Mouse (Mus musculus) lung, embryonic 16.5 days (tissue): ENCODE measurements around the gene Tmem40. TPM values are rescaled to one million over a fixed set of nuclear protein-coding genes. Genes with fewer than 3 reads are reported as not detected.

Experiments
- ATAC-seq: fragments of 200-750 bp; cut with Nextera tagmentation; 2 replicates; pipeline ENCODE4 v1.8.0; 2017; ENCODE audit warnings: low read depth, mild to moderate bottlenecking, moderate library complexity
- H3K27ac ChIP-seq: fragments of 300-500 bp; sonication (generic); 2 replicates; pipeline ENCODE4 v1.5.1; 2014; ENCODE audit warnings: mild to moderate bottlenecking, control low read depth, low read length
- H3K27me3 ChIP-seq: fragments of 300-500 bp; sonication (generic); 2 replicates; pipeline ENCODE4 v1.6.1; 2014; ENCODE audit warnings: low read depth, low read length, mixed read lengths; ENCODE audit not compliant: control insufficient read depth, insufficient read depth
- H3K36me3 ChIP-seq: fragments of 300-500 bp; sonication (generic); 2 replicates; pipeline ENCODE4 v1.6.1; 2014; ENCODE audit warnings: low read length; ENCODE audit not compliant: control insufficient read depth, insufficient read depth
- H3K4me1 ChIP-seq: fragments of 300-500 bp; sonication (generic); replicated peaks from 2 replicates; pipeline ENCODE4 v1.6.1; 2014; ENCODE audit warnings: low read length, mixed read lengths; ENCODE audit not compliant: control insufficient read depth, insufficient read depth
- H3K4me2 ChIP-seq: fragments of 300-500 bp; sonication (generic); 2 replicates; pipeline ENCODE4 v1.6.1; 2014; ENCODE audit warnings: low read depth, low read length, control low read depth
- H3K4me3 ChIP-seq: fragments of 300-500 bp; sonication (generic); 2 replicates; pipeline ENCODE4 v1.5.1; 2014; ENCODE audit warnings: mild to moderate bottlenecking, low read length, control low read depth
- H3K9ac ChIP-seq: fragments of 300-500 bp; sonication (generic); 2 replicates; pipeline ENCODE4 v1.6.1; 2014; ENCODE audit warnings: low read length, control low read depth
- H3K9me3 ChIP-seq: fragments of 300-500 bp; sonication (generic); 2 replicates; pipeline ENCODE4 v1.6.1; 2016; ENCODE audit warnings: low read length; ENCODE audit not compliant: control insufficient read depth
- WGBS: fragments of 180-500 bp; shearing (Covaris S2); extraction: QIAGEN DNeasy Blood & Tissue Kit; methylation state at CpG from one replicate; pipeline ENCODE4 v1.1.7; 2014; 5-methylcytosine and 5-hydroxymethylcytosine counted together
- polyA plus RNA-seq: library from polyadenylated mRNA; unstranded; fragments of >200 nt; fragmentation: Nextera tagmentation; extraction: Ambion mirVana; gene quantifications from 2 replicates; pipeline ENCODE4 v1.2.1, GENCODE M21; 2015

Tmem40 gene
- polyA plus RNA-seq, 1 experiment from 2014 or later = 2.3 TPM

GRCm38 (mm10) chr6:115772201-115772600 is 10.0 kb upstream of the Tmem40 start:
- 77% methylated on average over 6 of the region's 6 CpGs for WGBS
- Histone ChIP-seq H3K27me3 (no peaks in the 10 kb centered on the region), H3K4me3 (no peak overlapping the region), H3K27ac (no peak overlapping the region), H3K4me1 (peaks cover 24% of the 10 kb centered on the region), H3K36me3 (no peaks in the 10 kb centered on the region), H3K4me2 (no peak overlapping the region), H3K9ac (no peak overlapping the region), H3K9me3 (no peaks in the 10 kb centered on the region)
- no peak for ATAC-seq

GRCm38 (mm10) chr6:115770852-115771251 is 8.6 kb upstream of the Tmem40 start:
- Histone ChIP-seq H3K27ac (no peak overlapping the region), H3K4me1 (peaks cover 11% of the 10 kb centered on the region), H3K9ac (no peak overlapping the region), H3K9me3 (no peaks in the 10 kb centered on the region), H3K27me3 (no peaks in the 10 kb centered on the region), H3K4me3 (no peak overlapping the region), H3K36me3 (no peaks in the 10 kb centered on the region), H3K4me2 (no peak overlapping the region)
- 65% methylated on average over 4 of the region's 4 CpGs for WGBS
- no peak for ATAC-seq

GRCm38 (mm10) chr6:115770059-115770670 is 8.0 kb upstream of the Tmem40 start:
- Histone ChIP-seq H3K27ac (no peak overlapping the region), H3K4me1 (peaks cover 4% of the 10 kb centered on the region; the same call in 1 of the 2 replicates), H3K36me3 (no peaks in the 10 kb centered on the region), H3K27me3 (no peaks in the 10 kb centered on the region), H3K9me3 (no peaks in the 10 kb centered on the region), H3K4me2 (no peak overlapping the region), H3K4me3 (no peak overlapping the region), H3K9ac (no peak overlapping the region)
- no peak for ATAC-seq
- WGBS = 82% methylated on average over 20 of the region's 20 CpGs

- ATAC-seq = 0 out of 2 replicates have a peak, but pooled peaks have one; percentile 18
- no peaks in the 10 kb centered on the region for H3K36me3 ChIP-seq
- H3K4me1 ChIP-seq = peaks cover 8% of the 10 kb centered on the region
- H3K9ac ChIP-seq = no peak overlapping the region
- 60% methylated on average over 4 of the region's 4 CpGs for WGBS
- peak overlapping the region; percentile 60 for H3K27ac ChIP-seq
- H3K27me3 ChIP-seq = no peaks in the 10 kb centered on the region
- no peak overlapping the region for H3K4me2 ChIP-seq
- H3K9me3 ChIP-seq = no peaks in the 10 kb centered on the region
- no peak overlapping the region for H3K4me3 ChIP-seq
Observed at GRCm38 (mm10) chr6:115768207-115768606, 6.0 kb upstream of the Tmem40 start.

- Histone ChIP-seq H3K27ac (peak overlapping the region; percentile 60), H3K27me3 (no peaks in the 10 kb centered on the region), H3K9ac (no peak overlapping the region), H3K36me3 (no peaks in the 10 kb centered on the region), H3K9me3 (no peaks in the 10 kb centered on the region), H3K4me2 (no peak overlapping the region), H3K4me1 (peaks cover 12% of the 10 kb centered on the region), H3K4me3 (no peak overlapping the region)
- WGBS = 49% methylated on average over 9 of the region's 9 CpGs
- ATAC-seq = no peak
Observed at GRCm38 (mm10) chr6:115767357-115767756, 5.1 kb upstream of the Tmem40 start.

GRCm38 (mm10) chr6:115764179-115764578 is 2.0 kb upstream of the Tmem40 start:
- H3K4me3 ChIP-seq = 0 out of 2 replicates have a peak overlapping the region, but pooled peaks have one; percentile 7
- H3K27me3 ChIP-seq = no peaks in the 10 kb centered on the region
- H3K36me3 ChIP-seq = no peaks in the 10 kb centered on the region
- H3K9me3 ChIP-seq = no peaks in the 10 kb centered on the region
- peak overlapping the region; percentile 46 for H3K4me2 ChIP-seq
- ATAC-seq = peak; percentile 95
- peaks cover 19% of the 10 kb centered on the region for H3K4me1 ChIP-seq
- 15% methylated on average over 7 of the region's 7 CpGs for WGBS
- peak overlapping the region; percentile 90 for H3K27ac ChIP-seq
- H3K9ac ChIP-seq = peak overlapping the region; percentile 60

DNA sequence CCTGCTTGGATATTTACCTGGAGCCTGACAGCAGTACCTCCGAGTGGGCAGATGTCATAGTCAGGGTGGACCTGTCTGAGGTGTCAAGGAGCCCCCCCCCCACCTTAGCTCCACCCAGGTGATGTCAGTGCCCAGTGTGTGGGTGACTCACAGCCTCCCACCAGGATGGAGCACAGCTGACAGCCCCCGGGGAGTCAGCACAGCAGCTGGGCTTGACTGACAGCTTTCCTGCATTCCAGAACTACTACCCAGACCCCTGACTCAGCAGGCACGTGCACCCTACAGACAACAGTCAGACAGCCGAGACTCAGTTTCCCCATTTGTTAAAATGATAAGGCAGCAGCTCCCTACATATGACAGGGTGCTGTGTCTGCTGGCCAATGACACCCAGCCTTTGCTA is 1.2 kb downstream of the Tmem40 start:
- Histone ChIP-seq H3K9me3 (no peaks in the 10 kb centered on the region), H3K27ac (no peak overlapping the region)

GRCm38 (mm10) chr6:115760137-115760536 is 2.1 kb downstream of the Tmem40 start:
- Histone ChIP-seq H3K9me3 (no peaks in the 10 kb centered on the region), H3K27me3 (no peaks in the 10 kb centered on the region), H3K4me1 (peaks cover 21% of the 10 kb centered on the region), H3K9ac (no peak overlapping the region), H3K4me3 (no peak overlapping the region), H3K27ac (no peak overlapping the region), H3K4me2 (no peak overlapping the region), H3K36me3 (no peaks in the 10 kb centered on the region)
- no peak for ATAC-seq
- 89% methylated on average over 4 of the region's 4 CpGs for WGBS

More for the DNA sequence above, 1.2 kb downstream of the Tmem40 start:
- H3K27me3 ChIP-seq = no peaks in the 10 kb centered on the region
- H3K4me3 ChIP-seq = no peak overlapping the region
- ATAC-seq = no peak
- 35% methylated on average over 4 of the region's 4 CpGs for WGBS
- H3K4me2 ChIP-seq = no peak overlapping the region
- no peaks in the 10 kb centered on the region for H3K36me3 ChIP-seq
- no peak overlapping the region for H3K9ac ChIP-seq
- H3K4me1 ChIP-seq = peaks cover 21% of the 10 kb centered on the region

GRCm38 (mm10) chr6:115759461-115759860 is 2.7 kb downstream of the Tmem40 start:
- Histone ChIP-seq H3K36me3 (no peaks in the 10 kb centered on the region), H3K9ac (no peak overlapping the region), H3K9me3 (no peaks in the 10 kb centered on the region), H3K27me3 (no peaks in the 10 kb centered on the region), H3K4me2 (no peak overlapping the region), H3K27ac (no peak overlapping the region), H3K4me1 (peaks cover 20% of the 10 kb centered on the region), H3K4me3 (no peak overlapping the region)
- WGBS = 26% methylated on average over 5 of the region's 5 CpGs
- peak; percentile 11; the same call in 1 of the 2 replicates for ATAC-seq
